Mouse (Mus musculus) kidney, postnatal 0 days (tissue): ENCODE data around the gene Csrp2. TPM values are rescaled to one million over a fixed set of nuclear protein-coding genes. Genes with fewer than 3 reads are reported as not detected.
A peak's percentile ranks its signal among the peaks of the same experiment; 100 is the strongest.

Experiments
- ATAC-seq: fragments of 200-750 bp; cut with Nextera tagmentation; replicated peaks from 2 replicates; pipeline ENCODE4 v1.8.0; 2017; ENCODE audit warnings: low read depth, moderate number of reproducible peaks, moderate TSS enrichment, moderate library complexity; ENCODE audit not compliant: low FRiP score
- DNase-seq: peaks from one replicate; pipeline ENCODE4 v3.0.0-alpha.2; 2016; ENCODE audit warnings: low spot score
- H3K27ac ChIP-seq: fragments of 300-500 bp; sonication (generic); 2 replicates; pipeline ENCODE4 v1.5.1; 2014; ENCODE audit warnings: mild to moderate bottlenecking
- H3K27me3 ChIP-seq: fragments of 300-500 bp; sonication (generic); 2 replicates; pipeline ENCODE4 v1.6.1; 2014; ENCODE audit warnings: low read length, mixed read lengths; ENCODE audit not compliant: insufficient read depth
- H3K36me3 ChIP-seq: fragments of 300-500 bp; sonication (generic); 2 replicates; pipeline ENCODE4 v1.6.1; 2014; ENCODE audit warnings: low read length, mixed read lengths; ENCODE audit not compliant: insufficient read depth
- H3K4me1 ChIP-seq: fragments of 300-500 bp; sonication (generic); replicated peaks from 2 replicates; pipeline ENCODE4 v1.6.1; 2014; ENCODE audit warnings: antibody characterized with exemption, low read length, mixed read lengths; ENCODE audit not compliant: insufficient read depth
- H3K4me2 ChIP-seq: fragments of 300-500 bp; sonication (generic); 2 replicates; pipeline ENCODE4 v1.6.1; 2014; ENCODE audit warnings: mild to moderate bottlenecking, low read length, moderate library complexity, mixed read lengths
- H3K4me3 ChIP-seq: fragments of 300-500 bp; sonication (generic); replicated peaks from 2 replicates; pipeline ENCODE4 v1.5.1; 2014; ENCODE audit warnings: low read depth, low read length
- H3K9ac ChIP-seq: fragments of 300-500 bp; sonication (generic); 2 replicates; pipeline ENCODE4 v1.6.1; 2014; ENCODE audit warnings: low read depth, low read length
- H3K9me3 ChIP-seq: fragments of 300-500 bp; sonication (generic); replicated peaks from 2 replicates; pipeline ENCODE4 v1.6.1; 2016; ENCODE audit warnings: low read length, inconsistent platforms, mixed read lengths
- CTCF ChIP-seq: IDR thresholded peaks from 2 replicates; pipeline ENCODE4 v1.5.1; 2016; ENCODE audit warnings: antibody characterized with exemption, low read depth, mild to moderate bottlenecking, moderate library complexity
- WGBS: fragments of 180-500 bp; shearing (Covaris S2); extraction: QIAGEN DNeasy Blood & Tissue Kit; methylation state at CpG from one replicate; pipeline ENCODE4 v1.1.7; 2014; 5-methylcytosine and 5-hydroxymethylcytosine counted together
- polyA plus RNA-seq: library from polyadenylated mRNA; unstranded; fragments of >200 nt; fragmentation: Nextera tagmentation; extraction: Ambion mirVana; gene quantifications from 2 replicates; pipeline ENCODE4 v1.2.1, GENCODE M21; 2015

Gene Csrp2
- polyA plus RNA-seq, 1 experiment from 2014 or later: 206 TPM

DNA sequence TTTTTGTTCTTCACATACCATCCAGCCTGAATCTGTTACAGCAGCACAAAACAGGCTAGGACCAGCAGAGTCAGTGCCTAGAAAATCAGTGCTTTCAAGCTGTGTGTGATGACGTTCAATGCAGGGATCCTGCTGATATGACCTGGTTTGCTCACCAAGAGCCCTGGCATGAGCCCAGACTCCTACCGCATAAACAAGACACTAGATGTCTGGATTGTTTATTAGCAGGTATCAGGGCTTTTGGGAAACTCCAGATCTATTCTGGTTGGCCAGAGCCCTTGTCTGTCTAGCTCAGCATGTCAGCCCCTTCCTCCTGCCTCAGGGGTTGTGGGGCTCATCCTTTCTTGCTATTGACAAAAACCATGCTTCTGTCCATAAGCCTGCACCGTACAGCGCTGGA lies 10.2 kb downstream of the Csrp2 start:
- no peak for DNase-seq
- no peak for TF ChIP-seq CTCF
- H3K36me3 ChIP-seq: no peaks in the 10 kb centered on the region
- H3K4me3 ChIP-seq: no peak overlapping the region
- ATAC-seq: no peak
- no peak overlapping the region for H3K27ac ChIP-seq
- H3K27me3 ChIP-seq: no peaks in the 10 kb centered on the region
- H3K4me2 ChIP-seq: no peak overlapping the region
- no peak overlapping the region for H3K9ac ChIP-seq
- H3K9me3 ChIP-seq: no peaks in the 10 kb centered on the region
- 66% methylated on average over 4 of the region's 4 CpGs for WGBS
- no peaks in the 10 kb centered on the region for H3K4me1 ChIP-seq

DNA sequence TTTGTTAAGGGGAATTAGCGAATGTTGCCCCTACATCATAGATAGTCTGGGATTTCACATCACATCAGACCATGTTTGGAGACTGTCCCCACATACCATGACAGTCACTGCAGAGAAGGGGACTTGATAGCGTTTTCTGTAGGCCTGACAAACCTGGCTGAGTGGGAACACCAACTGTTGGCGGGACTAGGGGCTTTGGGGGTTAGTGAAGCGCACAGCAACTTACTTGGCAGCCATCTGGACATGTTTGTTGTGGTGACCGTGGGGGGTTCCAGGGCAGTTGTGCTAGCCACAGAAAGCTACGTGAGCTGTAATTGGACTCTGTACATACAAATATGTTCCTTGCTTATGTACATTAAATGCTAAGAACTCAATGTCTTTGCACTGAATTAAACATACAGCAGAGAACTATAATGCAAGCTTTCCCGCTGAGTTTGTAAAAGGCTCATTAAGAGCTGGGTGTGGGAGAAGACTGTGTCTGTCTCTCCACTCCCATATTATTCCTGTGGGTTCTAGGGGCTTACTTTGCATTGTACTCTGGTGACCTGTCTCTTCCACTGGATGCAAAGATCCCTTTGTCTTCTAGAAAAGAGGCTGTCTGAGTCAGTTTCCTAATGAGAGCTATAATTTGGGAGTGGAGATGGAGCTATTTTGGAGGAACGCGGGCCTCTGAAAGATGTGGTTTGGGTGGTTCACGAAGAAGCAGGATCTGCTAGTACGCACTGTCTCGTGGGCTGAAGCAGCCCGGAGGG lies 11.7 kb downstream of the Csrp2 start:
- DNase-seq (peak; percentile 22), ATAC-seq (no peak)
- Histone ChIP-seq H3K36me3 (no peaks in the 10 kb centered on the region), H3K27ac (peak overlapping the region; percentile 42; the same call in 1 of the 2 replicates), H3K4me1 (no peaks in the 10 kb centered on the region), H3K9ac (no peak overlapping the region), H3K4me3 (0 out of 2 replicates have a peak overlapping the region, but pooled peaks have one; percentile 2), H3K27me3 (no peaks in the 10 kb centered on the region), H3K9me3 (no peaks in the 10 kb centered on the region), H3K4me2 (peak overlapping the region; percentile 34)
- 57% methylated on average over 13 of the region's 13 CpGs for WGBS
- TF ChIP-seq CTCF: no peak

DNA sequence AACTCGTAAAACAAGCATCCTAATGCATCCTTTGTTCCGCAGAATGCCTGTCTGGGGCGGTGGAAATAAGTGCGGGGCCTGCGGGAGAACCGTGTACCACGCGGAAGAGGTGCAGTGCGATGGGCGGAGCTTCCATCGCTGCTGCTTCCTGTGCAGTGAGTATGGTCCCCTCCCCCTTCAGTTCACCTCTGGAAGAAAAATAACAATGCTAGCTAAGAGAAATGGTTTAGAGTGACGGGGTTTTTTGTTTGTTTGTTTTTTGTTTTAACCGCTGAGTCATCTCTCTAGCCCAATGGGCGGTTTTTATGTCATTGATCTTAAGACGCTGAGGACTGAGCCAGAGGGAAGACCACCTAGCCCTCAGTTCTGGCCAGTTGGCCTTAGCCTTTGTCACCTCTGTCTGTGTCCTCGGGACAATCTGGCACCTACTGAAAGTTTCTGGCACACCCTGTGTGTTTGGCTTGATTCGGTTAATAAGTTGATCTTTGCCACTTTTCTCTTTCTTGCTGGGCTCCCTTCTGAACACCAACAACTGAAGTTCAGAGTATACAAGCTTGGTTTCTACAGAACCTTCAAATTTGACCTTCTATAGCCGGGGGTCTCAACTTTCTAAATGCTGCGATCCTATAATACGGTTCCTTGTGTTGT lies 12.4 kb downstream of the Csrp2 start:
- Histone ChIP-seq H3K4me3 (0 out of 2 replicates have a peak overlapping the region, but pooled peaks have one; percentile 2), H3K4me2 (peak overlapping the region; percentile 34), H3K4me1 (no peaks in the 10 kb centered on the region), H3K27ac (0 out of 2 replicates have a peak overlapping the region, but pooled peaks have one; percentile 42), H3K36me3 (no peaks in the 10 kb centered on the region), H3K9ac (no peak overlapping the region), H3K9me3 (no peaks in the 10 kb centered on the region), H3K27me3 (no peaks in the 10 kb centered on the region)
- DNase-seq: peak; percentile 67
- TF ChIP-seq CTCF: no peak
- ATAC-seq: no peak
- WGBS: 43% methylated on average over 20 of the region's 20 CpGs

DNA sequence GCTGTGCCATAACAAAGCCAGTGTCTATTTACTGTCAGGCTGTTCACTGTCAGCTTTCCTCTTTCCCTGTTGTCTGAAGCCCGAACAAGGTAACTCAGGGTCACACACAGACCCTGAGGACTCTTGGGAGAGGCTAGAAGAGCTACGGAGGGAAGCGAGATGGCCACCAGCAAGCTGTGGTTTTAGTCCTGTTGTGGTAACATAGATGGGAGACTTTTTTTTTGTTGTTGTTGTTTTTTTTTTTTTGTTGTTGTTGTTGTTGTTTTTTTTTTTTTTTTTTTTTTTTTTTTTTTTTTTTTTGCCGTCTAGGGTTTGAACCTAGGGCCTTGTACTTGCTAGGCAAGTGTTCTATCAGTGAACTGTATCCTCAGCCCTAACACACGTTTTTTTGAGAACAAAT lies 14.0 kb downstream of the Csrp2 start:
- ATAC-seq: no peak
- 0 out of 2 replicates have a peak, but pooled peaks cover 9% of the 10 kb centered on the region for H3K36me3 ChIP-seq
- no peak for TF ChIP-seq CTCF
- no peak overlapping the region for H3K4me2 ChIP-seq
- no peak overlapping the region for H3K9ac ChIP-seq
- H3K27me3 ChIP-seq: no peaks in the 10 kb centered on the region
- no peaks in the 10 kb centered on the region for H3K4me1 ChIP-seq
- 79% methylated on average over 5 of the region's 5 CpGs for WGBS
- no peak overlapping the region for H3K4me3 ChIP-seq
- no peaks in the 10 kb centered on the region for H3K9me3 ChIP-seq
- DNase-seq: no peak
- no peak overlapping the region for H3K27ac ChIP-seq

DNA sequence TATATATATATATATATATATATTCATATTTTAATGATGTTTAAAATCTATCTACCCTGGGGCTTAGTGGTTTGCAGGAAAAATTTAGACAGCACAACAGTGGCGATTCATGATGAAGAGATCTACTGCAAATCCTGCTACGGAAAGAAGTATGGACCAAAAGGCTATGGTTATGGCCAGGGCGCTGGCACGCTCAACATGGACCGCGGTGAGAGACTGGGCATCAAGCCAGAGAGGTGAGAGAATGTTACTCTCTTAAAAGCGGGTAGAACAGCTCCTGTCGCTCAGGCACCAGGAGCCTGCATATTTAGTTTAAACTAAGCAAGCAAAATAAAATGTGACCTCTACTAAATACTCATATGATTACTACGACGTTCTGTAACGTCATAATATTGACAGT lies 15.5 kb downstream of the Csrp2 start:
- no peak for TF ChIP-seq CTCF
- Histone ChIP-seq H3K4me3 (no peak overlapping the region), H3K4me1 (no peaks in the 10 kb centered on the region), H3K9ac (no peak overlapping the region), H3K9me3 (no peaks in the 10 kb centered on the region), H3K4me2 (no peak overlapping the region), H3K27me3 (no peaks in the 10 kb centered on the region), H3K27ac (no peak overlapping the region), H3K36me3 (0 out of 2 replicates have a peak, but pooled peaks cover 13% of the 10 kb centered on the region)
- no peak for DNase-seq
- ATAC-seq: no peak
- WGBS: 82% methylated on average over 11 of the region's 11 CpGs

DNA sequence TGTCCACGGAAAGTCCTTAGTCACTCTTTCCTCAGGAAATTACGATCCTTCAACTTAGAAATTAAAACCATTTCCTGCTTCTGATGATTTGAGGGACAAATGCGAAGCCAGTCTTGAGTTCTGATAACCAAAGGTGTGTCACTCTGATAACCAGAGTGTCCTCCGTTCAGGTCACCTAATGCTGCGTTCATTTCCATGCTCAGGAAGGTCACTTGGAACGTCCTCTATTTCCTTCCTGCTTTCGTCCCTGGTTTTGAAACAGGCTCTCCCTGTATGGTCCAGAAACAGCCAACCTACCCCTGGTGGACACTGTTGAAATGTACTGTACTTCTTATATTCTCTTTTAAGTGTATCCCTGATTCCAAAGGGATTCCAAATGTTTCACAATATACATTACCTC lies 16.1 kb downstream of the Csrp2 start:
- TF ChIP-seq CTCF: peak; percentile 48
- Histone ChIP-seq H3K27me3 (no peaks in the 10 kb centered on the region), H3K9me3 (no peaks in the 10 kb centered on the region), H3K36me3 (0 out of 2 replicates have a peak, but pooled peaks cover 13% of the 10 kb centered on the region), H3K4me3 (no peak overlapping the region), H3K4me2 (no peak overlapping the region), H3K9ac (no peak overlapping the region), H3K4me1 (no peaks in the 10 kb centered on the region), H3K27ac (no peak overlapping the region)
- WGBS: 51% methylated on average over 7 of the region's 7 CpGs
- ATAC-seq: no peak
- peak; percentile 46 for DNase-seq
